ENCODE assay signal across 27 mouse cellular contexts in the genomic region with DNA sequence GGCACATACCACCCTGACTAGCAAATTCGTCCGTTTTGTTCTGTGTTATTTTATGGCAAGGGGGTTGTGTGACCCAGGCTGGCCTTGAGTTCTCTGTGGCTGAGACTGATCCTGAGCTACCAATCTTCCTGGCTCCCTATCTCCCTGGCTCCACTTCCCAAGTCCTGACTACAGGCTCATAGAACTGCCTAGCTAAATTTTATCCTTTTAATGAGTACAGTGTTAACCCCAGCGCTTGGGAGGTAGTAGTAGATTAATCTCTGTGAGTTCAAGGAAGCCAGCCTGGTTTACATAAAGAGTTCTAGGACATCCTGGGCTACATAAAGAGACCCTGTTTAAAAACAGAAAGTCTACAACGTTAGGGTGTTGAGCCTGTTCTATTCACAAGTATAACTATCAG. TPM values are rescaled to one million over a fixed set of nuclear protein-coding genes. Genes with fewer than 3 reads are reported as not detected.
DNase-seq lines count a peak whose midpoint lies in the region; ATAC-seq and TF ChIP-seq lines count a peak whose summit lies in the region.
"Had no signal": no experiment of that assay in that cellular context is flagged by ENCODE, and none has a peak within 500 bp of the region (broad histone marks: within the 10 kb centered on the region; RNA-seq: fewer than 3 reads in every experiment).

No protein-coding gene starts in this region.

- no peak overlapping the region for H3K9ac ChIP-seq in heart, embryonic 12.5 days
- H3K9ac ChIP-seq: embryonic facial prominence, embryonic 12.5 days; forebrain, embryonic 13.5 days; forebrain, embryonic 15.5 days; forebrain, postnatal 0 days had no signal

- no peaks in the 10 kb centered on the region for H3K9me3 ChIP-seq in heart, embryonic 12.5 days (replicated peaks)
- H3K9me3 ChIP-seq: embryonic facial prominence, embryonic 10.5 days; embryonic facial prominence, embryonic 12.5 days; forebrain, embryonic 13.5 days; forebrain, embryonic 15.5 days; G1E had no signal

- TF ChIP-seq POLR2A in kidney, adult 2 months (IDR thresholded peaks at IDR 0.05; ENCODE audit: low read depth, low read length), result no peak

- WGBS in heart, embryonic 12.5 days, result 52% methylated on average over 4 of the region's 4 CpGs
- WGBS in kidney, adult 2 months, result 56% methylated on average over 4 of the region's 4 CpGs

- DNase-seq in adrenal gland, postnatal 10 days, result peak; percentile 0
- no peak for DNase-seq in adrenal gland, adult 18-20 months (ENCODE audit: low spot score in 2 of 2)
- no peak for DNase-seq in heart, adult 9 months (ENCODE audit: low spot score in 2 of 2)
- DNase-seq in kidney, adult 2 months, result peak; percentile 58
- DNase-seq in kidney, adult 8-10 months, result no peak
- DNase-seq: adrenal gland, adult 2 months; B cell, adult 2 months; cerebellum, adult 11-12 months; cerebellum, adult 2 months; cerebellum, adult 9-10 months; cerebellum, postnatal 10 days; cerebellum, postnatal 25 days; forebrain, postnatal 0 days had no signal

- H3K4me1 ChIP-seq in heart, embryonic 12.5 days (replicated peaks), result peaks cover 12% of the 10 kb centered on the region; the same call in 1 of the 2 replicates
- no peaks in the 10 kb centered on the region; the same call in 1 of the 2 replicates for H3K4me1 ChIP-seq in kidney, adult 2 months (ENCODE audit: control insufficient read depth, insufficient read depth, low read length)
- H3K4me1 ChIP-seq: embryonic facial prominence, embryonic 12.5 days; forebrain, embryonic 13.5 days; forebrain, embryonic 15.5 days had no signal

- no peak overlapping the region for H3K4me3 ChIP-seq in heart, embryonic 12.5 days
- no peak overlapping the region for H3K4me3 ChIP-seq in kidney, adult 2 months (ENCODE audit: insufficient read depth, low read depth, low read length)
- H3K4me3 ChIP-seq: embryonic facial prominence, embryonic 10.5 days; embryonic facial prominence, embryonic 12.5 days; forebrain, embryonic 13.5 days; forebrain, embryonic 15.5 days had no signal

- H3K27ac ChIP-seq in heart, embryonic 12.5 days (ENCODE audit: poor library complexity, severe bottlenecking), result peak overlapping the region; percentile 17
- H3K27ac ChIP-seq in kidney, adult 2 months (ENCODE audit: insufficient read depth, low read depth, low read length), result peak overlapping the region; percentile 42
- H3K27ac ChIP-seq: embryonic facial prominence, embryonic 10.5 days; embryonic facial prominence, embryonic 12.5 days; forebrain, embryonic 13.5 days; forebrain, embryonic 15.5 days had no signal

- ATAC-seq in heart, embryonic 12.5 days (ENCODE audit: insufficient number of reproducible peaks, low FRiP score), result no peak
- ATAC-seq: activated CD4-positive, CD25-positive, alpha-beta regulatory T cell, adult 4 months; CD4-positive, CD25-positive, alpha-beta regulatory T cell, adult 4 months; forebrain, embryonic 13.5 days; forebrain, embryonic 15.5 days; forebrain, postnatal 0 days; Patski had no signal

- no peaks in the 10 kb centered on the region for H3K27me3 ChIP-seq in heart, embryonic 12.5 days (replicated peaks)
- H3K27me3 ChIP-seq in kidney, adult 2 months (replicated peaks; ENCODE audit: control insufficient read depth, insufficient read depth, low read length), result no peaks in the 10 kb centered on the region
- H3K27me3 ChIP-seq: CH12.LX; embryonic facial prominence, embryonic 12.5 days; forebrain, embryonic 13.5 days; forebrain, embryonic 15.5 days; Patski had no signal

- TF ChIP-seq CTCF in kidney, adult 2 months (conservative IDR thresholded peaks at IDR 0.05; ENCODE audit: insufficient read depth, insufficient read length, low read depth, low read length), result no peak

- no peak overlapping the region for H3K4me2 ChIP-seq in heart, embryonic 12.5 days
- H3K4me2 ChIP-seq: embryonic facial prominence, embryonic 12.5 days; forebrain, embryonic 13.5 days; forebrain, embryonic 15.5 days had no signal

- H3K36me3 ChIP-seq in heart, embryonic 12.5 days, result no peaks in the 10 kb centered on the region
- H3K36me3 ChIP-seq in kidney, adult 2 months (ENCODE audit: control insufficient read depth, insufficient read depth, low read length), result no peaks in the 10 kb centered on the region
- H3K36me3 ChIP-seq: embryonic facial prominence, embryonic 10.5 days; embryonic facial prominence, embryonic 12.5 days; forebrain, embryonic 15.5 days; G1E had no signal

RNA-seq across cellular contexts. Expression of a gene that starts 13.9 kb away (rescaled TPM):
- 10 to 100 TPM; 19.2 to 21.5 TPM for total RNA-seq in adrenal gland, postnatal 10 days (2021)
- 10 to 100 TPM; 10.4 to 10.6 TPM for total RNA-seq in adrenal gland, adult 18-20 months (2021)
- polyA plus RNA-seq in heart, embryonic 12.5 days (2016; fragmentation: Nextera tagmentation; extraction: Ambion mirVana), result 57.2 and 58.5 TPM in 2 replicates
- polyA plus RNA-seq in kidney, adult 2 months (2012; rRNA removed), result 8.6 and 10.0 TPM in 2 replicates
- polyA plus RNA-seq: activated CD4-positive, CD25-positive, alpha-beta regulatory T cell, adult 4 months; G1E had no signal

RNA-seq across cellular contexts. Expression of a gene that starts 18.8 kb away (rescaled TPM):
- total RNA-seq in adrenal gland, postnatal 10 days (2021), result 10 to 100 TPM; 15.0 to 21.8 TPM
- total RNA-seq in adrenal gland, adult 18-20 months (2021), result 1 to 10 TPM; 2.5 to 8.4 TPM
- polyA plus RNA-seq in heart, embryonic 12.5 days (2016; fragmentation: Nextera tagmentation; extraction: Ambion mirVana), result 1.2 TPM in 2 replicates
- 49.9 and 53.4 TPM in 2 replicates for polyA plus RNA-seq in kidney, adult 2 months (2012; rRNA removed)
- polyA plus RNA-seq: activated CD4-positive, CD25-positive, alpha-beta regulatory T cell, adult 4 months; CD4-positive, CD25-positive, alpha-beta regulatory T cell, adult 4 months; embryonic facial prominence, embryonic 14.5 days; G1E had no signal

RNA-seq across cellular contexts. Expression of a gene that starts 24.2 kb away (rescaled TPM):
- total RNA-seq in adrenal gland, postnatal 10 days (2021), result under 1 TPM in 1 of 2 experiments, not detected in 1; 0.18 TPM
- not detected for total RNA-seq in adrenal gland, adult 18-20 months (2021)
- polyA plus RNA-seq in heart, embryonic 12.5 days (2016; fragmentation: Nextera tagmentation; extraction: Ambion mirVana), result 0.34 and 0.46 TPM in 2 replicates
- polyA plus RNA-seq in kidney, adult 2 months (2012; rRNA removed), result 0.44 and 0.61 TPM in 2 replicates
- total RNA-seq: adrenal gland, adult 2 months; adrenal gland, postnatal 14 days; adrenal gland, postnatal 36 days; CH12.LX; G1E had no signal
- polyA plus RNA-seq: activated CD4-positive, CD25-positive, alpha-beta regulatory T cell, adult 4 months; adrenal gland, adult 2 months; CD4-positive, CD25-positive, alpha-beta regulatory T cell, adult 4 months; cortical plate, adult 2 months; forebrain, embryonic 13.5 days; G1E had no signal

RNA-seq across cellular contexts. Expression of a gene that starts 37.4 kb away (rescaled TPM):
- 1 to 10 TPM; 8.2 to 9.8 TPM for total RNA-seq in adrenal gland, postnatal 10 days (2021)
- total RNA-seq in adrenal gland, adult 18-20 months (2021), result not detected
- polyA plus RNA-seq in heart, embryonic 12.5 days (2016; fragmentation: Nextera tagmentation; extraction: Ambion mirVana), result 27.2 and 28.0 TPM in 2 replicates
- 0.29 and 0.33 TPM in 2 replicates for polyA plus RNA-seq in kidney, adult 2 months (2012; rRNA removed)

RNA-seq across cellular contexts. Expression of a gene that starts 56.8 kb away (rescaled TPM):
- 10 to 100 TPM; 24.0 to 59.0 TPM for total RNA-seq in adrenal gland, postnatal 10 days (2021)
- total RNA-seq in adrenal gland, adult 18-20 months (2021), result under 1 TPM; 0.51 to 0.56 TPM
- 0.22 and 0.50 TPM in 2 replicates for polyA plus RNA-seq in heart, embryonic 12.5 days (2016; fragmentation: Nextera tagmentation; extraction: Ambion mirVana)
- polyA plus RNA-seq in kidney, adult 2 months (2012; rRNA removed), result 1.7 and 3.2 TPM in 2 replicates
- total RNA-seq: G1E had no signal
- polyA plus RNA-seq: activated CD4-positive, CD25-positive, alpha-beta regulatory T cell, adult 4 months; CD4-positive, CD25-positive, alpha-beta regulatory T cell, adult 4 months; G1E had no signal

Comparison
In these comparisons a context has a peak if more than half of its experiments do, and no peak if none do; other contexts are left out.
1. DNase-seq: peak in adrenal gland, postnatal 10 days (single experiment) and kidney, adult 2 months (single experiment); none in adrenal gland, adult 18-20 months (0 of 2), heart, adult 9 months (0 of 2) and kidney, adult 8-10 months (0 of 2).